Comparison of ENCODE assay signal across 32 mouse cellular contexts in genomic region chr9:83418965-83419364, GRCm38 (mm10).
"Had no signal": no experiment of that assay in that cellular context is flagged by ENCODE, and none has a peak within 500 bp of the region (broad histone marks: within the 10 kb centered on the region; RNA-seq: fewer than 3 reads in every experiment).

No protein-coding gene starts in this region.

- H3K4me1 ChIP-seq: limb, embryonic 10.5 days; limb, embryonic 12.5 days; limb, embryonic 13.5 days; limb, embryonic 15.5 days; liver, embryonic 12.5 days; liver, embryonic 13.5 days; liver, embryonic 15.5 days; lung, embryonic 15.5 days; megakaryocyte, embryonic 14.5 days; midbrain, embryonic 10.5 days; midbrain, embryonic 12.5 days; midbrain, embryonic 13.5 days; midbrain, embryonic 15.5 days; neural tube, embryonic 12.5 days had no signal

- H3K36me3 ChIP-seq: liver, embryonic 13.5 days; liver, embryonic 15.5 days had no signal

- ATAC-seq: liver, embryonic 12.5 days; liver, postnatal 0 days; lung, postnatal 0 days; midbrain, embryonic 13.5 days; midbrain, embryonic 15.5 days; midbrain, embryonic 16.5 days had no signal

- DNase-seq: left cerebral cortex, postnatal 4 days; liver; liver, embryonic 13.5 days; liver, postnatal 0 days; lung, adult 18-20 months; lung, adult 2 months; lung, embryonic 14.5 days; lung, postnatal 10 days; lung, postnatal 14 days; lung, postnatal 36 days; lung, postnatal 4 days; midbrain, embryonic 14.5 days had no signal

- H3K9me3 ChIP-seq: limb, embryonic 10.5 days; limb, embryonic 15.5 days; liver, embryonic 12.5 days; liver, embryonic 13.5 days; liver, embryonic 15.5 days; lung, embryonic 15.5 days; megakaryocyte, embryonic 14.5 days had no signal

- H3K4me3 ChIP-seq: limb, embryonic 10.5 days; limb, embryonic 12.5 days; limb, embryonic 13.5 days; limb, embryonic 15.5 days; liver, embryonic 12.5 days; liver, embryonic 13.5 days; liver, embryonic 15.5 days; lung, embryonic 15.5 days; megakaryocyte, embryonic 14.5 days; midbrain, embryonic 10.5 days; midbrain, embryonic 12.5 days; midbrain, embryonic 13.5 days; midbrain, embryonic 15.5 days; myocyte; neural tube, embryonic 12.5 days had no signal

- H3K4me2 ChIP-seq: limb, embryonic 12.5 days; limb, embryonic 13.5 days; limb, embryonic 15.5 days; liver, embryonic 11.5 days; liver, embryonic 12.5 days; liver, embryonic 13.5 days; liver, embryonic 15.5 days; lung, embryonic 14.5 days; lung, embryonic 15.5 days; midbrain, embryonic 11.5 days; midbrain, embryonic 12.5 days; midbrain, embryonic 13.5 days; midbrain, embryonic 15.5 days; neural tube, embryonic 12.5 days had no signal

- H3K27ac ChIP-seq: limb, embryonic 10.5 days; limb, embryonic 12.5 days; limb, embryonic 13.5 days; limb, embryonic 15.5 days; liver, embryonic 12.5 days; liver, embryonic 13.5 days; liver, embryonic 14.5 days; liver, embryonic 15.5 days; lung, embryonic 15.5 days; macrophage; midbrain, embryonic 10.5 days; midbrain, embryonic 12.5 days; midbrain, embryonic 13.5 days; midbrain, embryonic 15.5 days; neural tube, embryonic 12.5 days had no signal

- H3K27me3 ChIP-seq: limb, embryonic 12.5 days; limb, embryonic 13.5 days; limb, embryonic 15.5 days; liver, embryonic 12.5 days; liver, embryonic 13.5 days; liver, embryonic 15.5 days; lung, embryonic 15.5 days; megakaryocyte, embryonic 14.5 days; midbrain, embryonic 12.5 days; midbrain, embryonic 13.5 days; midbrain, embryonic 15.5 days; neural tube, embryonic 12.5 days had no signal

- H3K9ac ChIP-seq: limb, embryonic 12.5 days; limb, embryonic 13.5 days; limb, embryonic 15.5 days; liver, embryonic 12.5 days; liver, embryonic 13.5 days; liver, embryonic 14.5 days; liver, embryonic 15.5 days; liver, postnatal 0 days; lung, embryonic 14.5 days; lung, embryonic 15.5 days; midbrain, embryonic 12.5 days; midbrain, embryonic 13.5 days; midbrain, embryonic 15.5 days; neural tube, embryonic 12.5 days had no signal
